18 mouse cellular contexts compared by ENCODE assay signal in the genomic region with DNA sequence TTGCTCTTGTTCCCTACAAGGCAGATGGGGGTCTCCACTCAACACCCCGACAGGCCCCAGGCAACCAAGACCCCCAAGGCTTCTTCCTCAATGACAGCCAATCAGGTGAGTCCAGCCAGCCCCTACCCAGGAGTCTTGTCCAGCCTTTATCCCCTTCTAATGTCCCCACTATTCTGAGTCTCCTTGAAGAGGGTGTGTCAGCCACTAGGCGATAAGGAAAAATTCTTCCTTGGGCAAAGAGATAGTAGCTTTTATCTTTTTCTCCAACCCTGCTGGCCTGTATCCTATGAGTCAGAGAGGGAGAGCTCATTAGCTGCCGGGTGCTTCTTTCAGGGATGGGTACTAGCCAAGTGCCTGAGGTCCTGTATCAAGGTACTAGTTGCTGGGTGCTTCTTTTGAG. TPM values are rescaled to one million over a fixed set of nuclear protein-coding genes. Genes with fewer than 3 reads are reported as not detected.
"Had no signal": no experiment of that assay in that cellular context is flagged by ENCODE, and none has a peak within 500 bp of the region (broad histone marks: within the 10 kb centered on the region; RNA-seq: fewer than 3 reads in every experiment).

No protein-coding gene starts in this region.

- H3K27ac ChIP-seq: layer of hippocampus, adult 2 months; limb, embryonic 13.5 days; midbrain, embryonic 10.5 days; neural tube, embryonic 15.5 days had no signal

- H3K36me3 ChIP-seq: neural tube, embryonic 15.5 days had no signal

- H3K4me1 ChIP-seq: limb, embryonic 13.5 days; midbrain, embryonic 10.5 days had no signal

- H3K4me3 ChIP-seq: layer of hippocampus, adult 2 months; limb, embryonic 13.5 days; midbrain, embryonic 10.5 days; myocyte; neural tube, embryonic 15.5 days had no signal

- H3K9ac ChIP-seq: limb, embryonic 13.5 days; neural tube, embryonic 15.5 days had no signal

- H3K4me2 ChIP-seq: limb, embryonic 13.5 days; neural tube, embryonic 15.5 days had no signal

- DNase-seq: kidney, adult 11 months; kidney, adult 9 months; kidney, postnatal 10 days; kidney, postnatal 4 days; left cerebral cortex, postnatal 4 days; lung, adult 18-20 months; midbrain, embryonic 14.5 days; thymus, adult 18-20 months; thymus, postnatal 25 days had no signal

- H3K9me3 ChIP-seq: limb, embryonic 13.5 days; midbrain, embryonic 10.5 days; neural tube, embryonic 15.5 days had no signal

RNA-seq across cellular contexts. Expression of a gene that starts 17.9 kb away (rescaled TPM):
- polyA plus RNA-seq: myocyte had no signal

RNA-seq across cellular contexts. Expression of a gene that starts 31.3 kb away (rescaled TPM):
- total RNA-seq: layer of hippocampus, adult 2 months; layer of hippocampus, postnatal 10 days; left cerebral cortex, postnatal 4 days had no signal
- polyA plus RNA-seq: limb, embryonic 13.5 days; midbrain, embryonic 10.5 days; myocyte; neural tube, embryonic 11.5 days; neural tube, embryonic 15.5 days; stomach, embryonic 14.5 days; urinary bladder, adult 2 months had no signal
